Mouse (Mus musculus): ENCODE data around the gene Selenos. TPM values are rescaled to one million over a fixed set of nuclear protein-coding genes. Genes with fewer than 3 reads are reported as not detected.

Gene Selenos
- polyA plus RNA-seq, 1 experiment = 82.2 TPM

- Histone ChIP-seq H3K27ac (ENCODE audit: insufficient read depth, low read length) (no peak overlapping the region), H3K4me3 (ENCODE audit: insufficient read depth, low read length) (no peak overlapping the region), H3K4me1 (ENCODE audit: control insufficient read depth, insufficient read depth, low read length) (no peaks in the 10 kb centered on the region)
- TF ChIP-seq CTCF (IDR thresholded peaks at IDR 0.05; ENCODE audit: extremely low read depth, insufficient read depth, low read length) (no peak), POLR2A (IDR thresholded peaks at IDR 0.05; ENCODE audit: extremely low read depth, insufficient read depth, low read length) (no peak)
Observed at GRCm38 (mm10) chr7:66127951-66128645, 48.6 kb downstream of the Selenos start.

- Histone ChIP-seq H3K27ac (ENCODE audit: insufficient read depth, low read length) (no peak overlapping the region), H3K4me1 (ENCODE audit: control insufficient read depth, insufficient read depth, low read length) (no peaks in the 10 kb centered on the region), H3K4me3 (ENCODE audit: insufficient read depth, low read length) (no peak overlapping the region)
- no peak for TF ChIP-seq POLR2A (IDR thresholded peaks at IDR 0.05; ENCODE audit: extremely low read depth, insufficient read depth, low read length)
- TF ChIP-seq CTCF (IDR thresholded peaks at IDR 0.05; ENCODE audit: extremely low read depth, insufficient read depth, low read length) = no peak
Observed at GRCm38 (mm10) chr7:66128857-66129256, 49.4 kb downstream of the Selenos start.

- no peak overlapping the region for H3K4me3 ChIP-seq (ENCODE audit: insufficient read depth, low read length)
- no peak overlapping the region for H3K27ac ChIP-seq (ENCODE audit: insufficient read depth, low read length)
- TF ChIP-seq POLR2A (IDR thresholded peaks at IDR 0.05; ENCODE audit: extremely low read depth, insufficient read depth, low read length) = no peak
- TF ChIP-seq CTCF (IDR thresholded peaks at IDR 0.05; ENCODE audit: extremely low read depth, insufficient read depth, low read length) = no peak
- peaks cover 2% of the 10 kb centered on the region for H3K4me1 ChIP-seq (ENCODE audit: control insufficient read depth, insufficient read depth, low read length)
Observed at GRCm38 (mm10) chr7:66130296-66130695, 50.8 kb downstream of the Selenos start.

- TF ChIP-seq CTCF (IDR thresholded peaks at IDR 0.05; ENCODE audit: extremely low read depth, insufficient read depth, low read length) = no peak
- TF ChIP-seq POLR2A (IDR thresholded peaks at IDR 0.05; ENCODE audit: extremely low read depth, insufficient read depth, low read length) = no peak
- no peak overlapping the region for H3K4me3 ChIP-seq (ENCODE audit: insufficient read depth, low read length)
- H3K4me1 ChIP-seq (ENCODE audit: control insufficient read depth, insufficient read depth, low read length) = peaks cover 4% of the 10 kb centered on the region
- no peak overlapping the region for H3K27ac ChIP-seq (ENCODE audit: insufficient read depth, low read length)
Observed at GRCm38 (mm10) chr7:66131776-66132421, 52.5 kb downstream of the Selenos start.

- no peak for TF ChIP-seq POLR2A (IDR thresholded peaks at IDR 0.05; ENCODE audit: extremely low read depth, insufficient read depth, low read length)
- no peak for TF ChIP-seq CTCF (IDR thresholded peaks at IDR 0.05; ENCODE audit: extremely low read depth, insufficient read depth, low read length)
- H3K27ac ChIP-seq (ENCODE audit: insufficient read depth, low read length) = no peak overlapping the region
- no peak overlapping the region for H3K4me3 ChIP-seq (ENCODE audit: insufficient read depth, low read length)
- H3K4me1 ChIP-seq (ENCODE audit: control insufficient read depth, insufficient read depth, low read length) = peaks cover 6% of the 10 kb centered on the region
Observed at GRCm38 (mm10) chr7:66134154-66134553, 54.7 kb downstream of the Selenos start.

- TF ChIP-seq CTCF (IDR thresholded peaks at IDR 0.05; ENCODE audit: extremely low read depth, insufficient read depth, low read length) (no peak), POLR2A (IDR thresholded peaks at IDR 0.05; ENCODE audit: extremely low read depth, insufficient read depth, low read length) (no peak)
- H3K4me1 ChIP-seq (ENCODE audit: control insufficient read depth, insufficient read depth, low read length) = peaks cover 8% of the 10 kb centered on the region
- no peak overlapping the region for H3K4me3 ChIP-seq (ENCODE audit: insufficient read depth, low read length)
- H3K27ac ChIP-seq (ENCODE audit: insufficient read depth, low read length) = no peak overlapping the region
Observed at GRCm38 (mm10) chr7:66135644-66136043, 56.2 kb downstream of the Selenos start.

- H3K4me1 ChIP-seq (ENCODE audit: control insufficient read depth, insufficient read depth, low read length) = peaks cover 9% of the 10 kb centered on the region
- TF ChIP-seq CTCF (IDR thresholded peaks at IDR 0.05; ENCODE audit: extremely low read depth, insufficient read depth, low read length) (no peak), POLR2A (IDR thresholded peaks at IDR 0.05; ENCODE audit: extremely low read depth, insufficient read depth, low read length) (no peak)
- H3K27ac ChIP-seq (ENCODE audit: insufficient read depth, low read length) = no peak overlapping the region
- H3K4me3 ChIP-seq (ENCODE audit: insufficient read depth, low read length) = no peak overlapping the region
Observed at GRCm38 (mm10) chr7:66136187-66136586, 56.7 kb downstream of the Selenos start.

GRCm38 (mm10) chr7:66137309-66137708 lies 57.9 kb downstream of the Selenos start:
- Histone ChIP-seq H3K27ac (ENCODE audit: insufficient read depth, low read length) (no peak overlapping the region), H3K4me3 (ENCODE audit: insufficient read depth, low read length) (no peak overlapping the region), H3K4me1 (ENCODE audit: control insufficient read depth, insufficient read depth, low read length) (peaks cover 13% of the 10 kb centered on the region)
- TF ChIP-seq CTCF (IDR thresholded peaks at IDR 0.05; ENCODE audit: extremely low read depth, insufficient read depth, low read length) (no peak), POLR2A (IDR thresholded peaks at IDR 0.05; ENCODE audit: extremely low read depth, insufficient read depth, low read length) (no peak)

- no peak for TF ChIP-seq POLR2A (IDR thresholded peaks at IDR 0.05; ENCODE audit: extremely low read depth, insufficient read depth, low read length)
- TF ChIP-seq CTCF (IDR thresholded peaks at IDR 0.05; ENCODE audit: extremely low read depth, insufficient read depth, low read length) = no peak
- H3K27ac ChIP-seq (ENCODE audit: insufficient read depth, low read length) = no peak overlapping the region
- H3K4me3 ChIP-seq (ENCODE audit: insufficient read depth, low read length) = no peak overlapping the region
- H3K4me1 ChIP-seq (ENCODE audit: control insufficient read depth, insufficient read depth, low read length) = peaks cover 16% of the 10 kb centered on the region
Observed at GRCm38 (mm10) chr7:66138301-66138700, 58.9 kb downstream of the Selenos start.

- H3K4me1 ChIP-seq (ENCODE audit: control insufficient read depth, insufficient read depth, low read length) = peaks cover 16% of the 10 kb centered on the region
- TF ChIP-seq POLR2A (IDR thresholded peaks at IDR 0.05; ENCODE audit: extremely low read depth, insufficient read depth, low read length) = no peak
- no peak for TF ChIP-seq CTCF (IDR thresholded peaks at IDR 0.05; ENCODE audit: extremely low read depth, insufficient read depth, low read length)
- H3K27ac ChIP-seq (ENCODE audit: insufficient read depth, low read length) = no peak overlapping the region
Observed at GRCm38 (mm10) chr7:66138878-66139277, 59.4 kb downstream of the Selenos start.

More at GRCm38 (mm10) chr7:66138878-66139277, 59.4 kb downstream of the Selenos start:
- H3K4me3 ChIP-seq (ENCODE audit: insufficient read depth, low read length) = no peak overlapping the region

Other genes starting within 250 kb of the Selenos start
- gene Pcsk6, start 217.9 kb upstream of the Selenos start, polyA plus RNA-seq (2012; rRNA removed) = 14.0 and 14.9 TPM in 2 replicates
- gene Gm45213, start 36.0 kb upstream of the Selenos start, polyA plus RNA-seq (2012; rRNA removed) = not detected in 2 replicates
- 34.6 and 36.1 TPM in 2 replicates for gene Snrpa1, start 20.6 kb upstream of the Selenos start, polyA plus RNA-seq (2012; rRNA removed)
- gene Chsy1, start 29.9 kb downstream of the Selenos start, polyA plus RNA-seq (2012; rRNA removed) = 7.6 and 8.2 TPM in 2 replicates